Mouse (Mus musculus) ES-Bruce4 (cell line): ENCODE results near the gene Itgb3bp.

ENCODE experiments used
- CTCF ChIP-seq: IDR thresholded peaks from one replicate; pipeline ENCODE4 v1.8.1; 2011; ENCODE audit warnings: low read depth, low read length
- EP300 ChIP-seq: IDR thresholded peaks from 2 replicates; pipeline ENCODE4 v1.6.1; 2011; ENCODE audit warnings: low read depth, low read length; ENCODE audit not compliant: insufficient read depth
- POLR2A ChIP-seq: IDR thresholded peaks from one replicate; pipeline ENCODE4 v1.8.1; 2011; ENCODE audit warnings: low read length; ENCODE audit not compliant: insufficient read depth

DNA sequence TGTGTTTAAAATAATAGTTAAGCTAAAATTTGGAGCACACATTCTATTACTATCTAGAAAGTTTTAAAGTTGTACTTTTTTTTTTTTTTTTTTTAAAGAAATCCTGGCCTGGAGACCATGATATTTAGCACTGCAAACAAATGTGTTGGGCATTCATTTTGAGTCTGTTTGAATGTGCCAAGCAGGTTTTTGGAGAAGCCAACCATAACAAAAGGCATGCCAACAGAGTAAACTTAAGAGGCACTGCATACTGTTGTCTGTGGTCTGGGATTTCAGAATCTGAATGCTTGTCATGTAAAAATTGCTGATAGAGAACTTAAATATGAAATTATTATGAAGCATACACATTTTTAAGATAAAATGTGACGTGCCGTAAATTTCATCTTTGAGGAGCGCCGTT lies 27.6 kb upstream of the Itgb3bp start:
- no peak for TF ChIP-seq CTCF
- TF ChIP-seq EP300 = no peak
- TF ChIP-seq POLR2A = no peak
